Mouse (Mus musculus) liver, embryonic 16.5 days (tissue): ENCODE data around the gene Prpf40a. TPM values are rescaled to one million over a fixed set of nuclear protein-coding genes. Genes with fewer than 3 reads are reported as not detected.

Experiments used
- ATAC-seq: fragments of 200-750 bp; cut with Nextera tagmentation; 2 replicates; pipeline ENCODE4 v1.8.0; 2017; ENCODE audit warnings: low read depth, mild to moderate bottlenecking, moderate number of reproducible peaks, moderate library complexity
- H3K27ac ChIP-seq: fragments of 300-500 bp; sonication (generic); 2 replicates; pipeline ENCODE4 v1.5.1; 2014; ENCODE audit warnings: mild to moderate bottlenecking, low read length
- H3K27me3 ChIP-seq: fragments of 300-500 bp; sonication (generic); 2 replicates; pipeline ENCODE4 v1.6.1; 2014; ENCODE audit warnings: low read depth, low read length, mixed read lengths; ENCODE audit not compliant: control insufficient read depth, insufficient read depth
- H3K36me3 ChIP-seq: fragments of 300-500 bp; sonication (generic); 2 replicates; pipeline ENCODE4 v1.6.1; 2014; ENCODE audit warnings: mild to moderate bottlenecking; ENCODE audit not compliant: control insufficient read depth, insufficient read depth
- H3K4me1 ChIP-seq: fragments of 300-500 bp; sonication (generic); 2 replicates; pipeline ENCODE4 v1.6.1; 2014; ENCODE audit warnings: low read depth, low read length, mixed read lengths; ENCODE audit not compliant: control insufficient read depth
- H3K4me2 ChIP-seq: fragments of 300-500 bp; sonication (generic); 2 replicates; pipeline ENCODE4 v1.6.1; 2014; ENCODE audit warnings: low read depth, low read length, mixed read lengths
- H3K4me3 ChIP-seq: fragments of 300-500 bp; sonication (generic); 2 replicates; pipeline ENCODE4 v1.5.1; 2014; ENCODE audit warnings: low read depth, mild to moderate bottlenecking, low read length
- H3K9ac ChIP-seq: fragments of 300-500 bp; sonication (generic); 2 replicates; pipeline ENCODE4 v1.6.1; 2014; ENCODE audit warnings: low read depth, low read length
- H3K9me3 ChIP-seq: fragments of 300-500 bp; sonication (generic); replicated peaks from 2 replicates; pipeline ENCODE4 v1.6.1; 2016; ENCODE audit warnings: low read length; ENCODE audit not compliant: control insufficient read depth
- WGBS: fragments of 180-500 bp; shearing (Covaris S2); extraction: QIAGEN DNeasy Blood & Tissue Kit; methylation state at CpG from one replicate; pipeline ENCODE4 v1.1.7; 2014; ENCODE audit not compliant: insufficient replicate concordance; 5-methylcytosine and 5-hydroxymethylcytosine counted together
- polyA plus RNA-seq: library from polyadenylated mRNA; unstranded; fragments of >200 nt; fragmentation: Nextera tagmentation; extraction: Ambion mirVana; gene quantifications from 2 replicates; pipeline ENCODE4 v1.2.1, GENCODE M21; 2015

The Prpf40a gene
- polyA plus RNA-seq = 54.4 and 62.0 TPM in 2 replicates

- Histone ChIP-seq H3K9ac (peak within 1 kb of the TSS; percentile 90), H3K4me3 (peak within 1 kb of the TSS; percentile 80), H3K27me3 (no peaks in the 10 kb centered on the region), H3K36me3 (peaks cover 10% of the 10 kb centered on the region), H3K4me1 (peaks cover 8% of the 10 kb centered on the region), H3K27ac (peak within 1 kb of the TSS; percentile 97), H3K4me2 (peak within 1 kb of the TSS; percentile 86), H3K9me3 (no peaks in the 10 kb centered on the region)
- WGBS = under 1% methylated on average over 53 of the region's 53 CpGs
- ATAC-seq = peak; percentile 93
Observed at GRCm38 (mm10) chr2:53190684-53191511, at the start of gene Prpf40a. Gene Prpf40a, minus strand, starts transcription at chr2:53191284.

DNA sequence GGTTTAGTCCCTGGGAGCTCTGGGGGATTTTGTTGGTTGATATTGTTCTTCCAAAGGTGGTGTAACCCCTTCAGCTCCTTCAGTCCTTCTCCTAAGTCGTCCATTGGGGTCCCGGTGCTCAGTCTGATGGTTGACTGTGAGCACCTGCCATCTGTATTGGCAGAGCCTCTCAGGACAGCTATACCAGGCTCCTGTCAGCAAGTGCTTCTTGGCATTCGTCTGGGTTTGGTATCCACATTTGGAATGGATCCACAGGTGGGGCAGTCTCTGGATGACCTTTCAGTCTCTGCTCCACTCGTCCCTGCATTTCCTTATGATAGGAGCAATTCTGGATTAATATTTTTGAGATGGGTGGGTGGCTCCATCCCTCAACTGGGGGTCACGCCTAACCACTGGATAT, 31.2 kb upstream of the Prpf40a start:
- no peaks in the 10 kb centered on the region for H3K4me1 ChIP-seq
- H3K9ac ChIP-seq = no peak overlapping the region
- ATAC-seq = no peak
- 70% methylated on average over 5 of the region's 5 CpGs for WGBS
- H3K36me3 ChIP-seq = peaks cover 10% of the 10 kb centered on the region
- no peak overlapping the region for H3K27ac ChIP-seq
- no peaks in the 10 kb centered on the region for H3K27me3 ChIP-seq
- H3K4me3 ChIP-seq = no peak overlapping the region
- no peaks in the 10 kb centered on the region for H3K9me3 ChIP-seq
- no peak overlapping the region for H3K4me2 ChIP-seq

GRCm38 (mm10) chr2:53213493-53213892, 22.4 kb upstream of the Prpf40a start:
- no peak for ATAC-seq
- peaks cover 28% of the 10 kb centered on the region for H3K36me3 ChIP-seq

GRCm38 (mm10) chr2:53206749-53207148, 15.7 kb upstream of the Prpf40a start:
- Histone ChIP-seq H3K27me3 (no peaks in the 10 kb centered on the region), H3K4me3 (no peak overlapping the region), H3K9ac (no peak overlapping the region), H3K9me3 (no peaks in the 10 kb centered on the region), H3K27ac (no peak overlapping the region), H3K4me1 (no peaks in the 10 kb centered on the region), H3K4me2 (no peak overlapping the region), H3K36me3 (peaks cover 23% of the 10 kb centered on the region)
- ATAC-seq = no peak

More at GRCm38 (mm10) chr2:53213493-53213892, 22.4 kb upstream of the Prpf40a start:
- H3K9ac ChIP-seq = no peak overlapping the region
- no peaks in the 10 kb centered on the region for H3K9me3 ChIP-seq
- H3K27me3 ChIP-seq = no peaks in the 10 kb centered on the region
- H3K4me3 ChIP-seq = no peak overlapping the region
- WGBS = 84% methylated on average over 1 of the region's 1 CpGs
- no peak overlapping the region for H3K4me2 ChIP-seq
- no peaks in the 10 kb centered on the region for H3K4me1 ChIP-seq
- H3K27ac ChIP-seq = no peak overlapping the region

GRCm38 (mm10) chr2:53204373-53205274, 13.5 kb upstream of the Prpf40a start:
- no peaks in the 10 kb centered on the region for H3K27me3 ChIP-seq
- no peak overlapping the region for H3K4me3 ChIP-seq
- H3K27ac ChIP-seq = no peak overlapping the region
- H3K36me3 ChIP-seq = peaks cover 17% of the 10 kb centered on the region; the same call in 1 of the 2 replicates
- no peak overlapping the region for H3K9ac ChIP-seq
- WGBS = 60% methylated on average over 5 of the region's 5 CpGs
- H3K4me1 ChIP-seq = no peaks in the 10 kb centered on the region
- no peak overlapping the region for H3K4me2 ChIP-seq
- H3K9me3 ChIP-seq = no peaks in the 10 kb centered on the region
- no peak for ATAC-seq

DNA sequence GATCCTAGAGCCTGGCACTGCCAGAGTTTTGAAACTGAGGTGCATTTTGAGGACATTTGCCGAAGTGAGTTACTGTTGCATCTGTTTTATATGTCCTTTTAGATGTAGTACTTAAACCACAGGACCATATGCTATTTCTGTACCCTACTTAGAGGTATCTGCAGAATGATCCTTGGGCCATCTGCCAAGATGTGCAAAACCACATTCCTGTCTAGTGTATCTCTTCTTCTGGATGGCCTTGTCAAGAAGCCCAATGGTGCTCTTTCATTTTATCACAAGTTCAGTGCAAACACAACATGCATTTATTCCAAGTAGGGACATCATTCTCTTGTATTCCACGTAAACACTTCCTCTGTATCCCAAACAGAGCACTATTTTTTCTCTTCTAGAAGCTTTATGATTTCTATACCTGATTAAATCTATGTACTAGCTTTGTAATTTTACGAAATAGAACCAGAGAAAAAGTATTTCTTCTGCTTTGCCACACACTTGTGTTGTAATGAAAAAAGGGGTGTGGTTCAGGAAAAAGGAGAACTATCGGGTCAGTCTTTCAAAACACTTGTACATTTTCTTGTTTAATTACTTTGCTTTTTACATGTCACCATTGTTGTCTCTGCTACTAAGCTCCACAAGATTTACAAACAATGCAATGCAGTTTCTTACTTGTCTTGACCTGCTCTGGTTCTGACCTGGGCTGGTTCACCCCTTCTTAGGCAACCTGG, 9.2 kb upstream of the Prpf40a start:
- H3K4me3 ChIP-seq = no peak overlapping the region
- no peak overlapping the region for H3K9ac ChIP-seq
- H3K4me1 ChIP-seq = no peaks in the 10 kb centered on the region
- 70% methylated on average over 4 of the region's 4 CpGs for WGBS
- H3K36me3 ChIP-seq = peaks cover 17% of the 10 kb centered on the region
- H3K4me2 ChIP-seq = no peak overlapping the region
- no peaks in the 10 kb centered on the region for H3K27me3 ChIP-seq
- ATAC-seq = no peak
- no peak overlapping the region for H3K27ac ChIP-seq
- H3K9me3 ChIP-seq = no peaks in the 10 kb centered on the region

- WGBS = 80% methylated on average over 1 of the region's 1 CpGs
- ATAC-seq = no peak
- Histone ChIP-seq H3K4me1 (no peaks in the 10 kb centered on the region), H3K36me3 (peaks cover 21% of the 10 kb centered on the region), H3K4me2 (no peak overlapping the region), H3K9ac (no peak overlapping the region), H3K27ac (no peak overlapping the region), H3K4me3 (no peak overlapping the region), H3K9me3 (no peaks in the 10 kb centered on the region), H3K27me3 (no peaks in the 10 kb centered on the region)
Observed at GRCm38 (mm10) chr2:53199203-53199602, 8.1 kb upstream of the Prpf40a start.

DNA sequence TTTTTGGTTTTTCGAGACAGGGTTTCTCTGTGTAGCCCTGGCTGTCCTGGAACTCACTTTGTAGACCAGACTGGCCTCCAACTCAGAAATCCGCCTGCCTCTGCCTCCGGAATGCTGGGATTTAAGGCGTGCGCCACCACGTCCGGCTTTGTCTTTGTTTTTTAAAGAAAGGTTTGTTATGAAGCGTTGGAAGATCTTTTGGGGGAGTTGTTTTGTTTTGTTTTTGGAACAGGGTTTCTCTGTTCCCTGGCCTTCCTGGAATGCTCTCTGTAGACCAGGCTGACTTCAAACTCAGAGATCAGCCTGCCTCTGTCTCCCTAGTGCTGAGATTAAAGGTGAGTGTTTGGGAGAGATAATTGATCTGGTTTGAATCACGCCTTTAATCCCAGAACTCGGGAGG, 5.3 kb upstream of the Prpf40a start:
- H3K9me3 ChIP-seq = no peaks in the 10 kb centered on the region
- ATAC-seq = no peak
- H3K4me1 ChIP-seq = peaks cover 3% of the 10 kb centered on the region; the same call in 1 of the 2 replicates
- H3K4me3 ChIP-seq = no peak overlapping the region
- peaks cover 19% of the 10 kb centered on the region for H3K36me3 ChIP-seq
- no peaks in the 10 kb centered on the region for H3K27me3 ChIP-seq
- H3K4me2 ChIP-seq = no peak overlapping the region
- H3K27ac ChIP-seq = no peak overlapping the region
- no peak overlapping the region for H3K9ac ChIP-seq
- 80% methylated on average over 10 of the region's 10 CpGs for whole genome bisulfite sequencing
